Mouse (Mus musculus) ovary, postnatal 36 days (tissue): ENCODE measurements around the gene Rcbtb2.
A peak's percentile ranks its signal among the peaks of the same experiment; 100 is the strongest.
"Not testable (repeated sequence)": the region's sequence is repeated elsewhere in the genome, so short reads cannot be mapped to it uniquely, and the experiment has no call there.

Source experiments
- DNase-seq: peaks from one replicate; pipeline ENCODE4 v3.0.0; 2022; ENCODE audit warnings: low spot score, mixed read lengths

The Rcbtb2 gene

DNA sequence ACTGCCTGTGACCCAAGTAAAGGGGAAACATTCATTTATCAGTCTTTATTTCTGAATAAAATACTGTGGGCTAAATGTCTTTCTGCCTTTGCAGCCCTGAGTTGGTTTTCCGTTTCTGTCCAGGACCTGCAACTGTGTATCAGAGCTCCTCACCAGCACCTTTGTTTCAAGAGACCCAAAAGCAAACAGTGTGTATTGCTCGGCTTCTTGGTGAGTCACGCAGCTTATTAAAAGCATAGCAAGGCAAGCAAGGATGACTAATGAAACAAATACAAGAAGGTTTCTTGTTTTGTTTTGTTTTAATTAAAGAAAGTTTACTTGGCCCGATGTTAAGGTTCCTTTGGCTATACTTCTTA is at the start of gene Rcbtb2:
TSS of gene Rcbtb2 (plus strand) at position 115 of the 356 bp plus-strand sequence.
- no peak for DNase-seq

- DNase-seq: no peak
Measured at GRCm38 (mm10) chr14:73083563-73083962, 39.3 kb upstream of the Rcbtb2 start.

DNA sequence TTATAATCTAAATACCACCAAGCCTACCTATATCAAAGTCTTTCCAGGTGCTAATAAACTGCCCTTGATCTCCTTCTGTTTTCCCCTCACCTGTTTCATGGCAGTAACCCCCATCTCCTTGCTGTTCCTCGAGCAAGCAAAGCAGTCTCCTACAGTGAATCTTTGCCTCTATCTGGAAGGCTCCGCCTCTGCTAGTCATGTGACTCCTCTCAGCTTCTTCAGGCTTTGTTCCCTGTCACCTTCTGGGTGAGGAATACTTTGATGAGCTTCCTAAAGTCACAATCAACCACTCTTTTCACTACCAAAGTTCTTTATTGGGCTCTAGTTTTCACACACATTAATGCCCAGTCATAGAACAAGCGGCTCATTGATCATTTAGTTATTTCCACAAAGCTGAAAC is 36.4 kb upstream of the Rcbtb2 start:
- no peak for DNase-seq

- no peak for DNase-seq
Measured at GRCm38 (mm10) chr14:73087247-73087646, 35.6 kb upstream of the Rcbtb2 start.

DNA sequence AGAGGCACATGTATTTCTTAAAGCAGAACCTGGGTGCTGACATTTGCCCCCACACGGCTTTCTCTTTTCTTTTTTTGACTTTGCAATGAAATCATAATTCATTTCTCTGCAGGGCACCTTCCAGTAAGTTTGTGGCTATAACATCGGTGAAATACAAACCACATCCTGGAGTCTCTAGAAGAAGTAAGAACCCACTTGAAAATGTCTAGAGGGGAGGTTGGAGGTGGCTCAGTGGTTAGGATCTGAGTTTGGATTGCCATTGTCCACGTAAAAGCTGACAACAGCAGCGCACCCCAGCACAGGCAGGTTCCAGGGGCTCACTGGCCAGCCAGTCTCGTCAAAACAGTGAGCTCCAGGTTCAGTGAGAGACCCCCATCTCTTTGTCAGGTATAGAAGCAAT is 35.1 kb upstream of the Rcbtb2 start:
- no peak for DNase-seq

GRCm38 (mm10) chr14:73088224-73088623 is 34.6 kb upstream of the Rcbtb2 start:
- DNase-seq: no peak

- no peak for DNase-seq
Measured at GRCm38 (mm10) chr14:73092871-73093270, 30.0 kb upstream of the Rcbtb2 start.

DNA sequence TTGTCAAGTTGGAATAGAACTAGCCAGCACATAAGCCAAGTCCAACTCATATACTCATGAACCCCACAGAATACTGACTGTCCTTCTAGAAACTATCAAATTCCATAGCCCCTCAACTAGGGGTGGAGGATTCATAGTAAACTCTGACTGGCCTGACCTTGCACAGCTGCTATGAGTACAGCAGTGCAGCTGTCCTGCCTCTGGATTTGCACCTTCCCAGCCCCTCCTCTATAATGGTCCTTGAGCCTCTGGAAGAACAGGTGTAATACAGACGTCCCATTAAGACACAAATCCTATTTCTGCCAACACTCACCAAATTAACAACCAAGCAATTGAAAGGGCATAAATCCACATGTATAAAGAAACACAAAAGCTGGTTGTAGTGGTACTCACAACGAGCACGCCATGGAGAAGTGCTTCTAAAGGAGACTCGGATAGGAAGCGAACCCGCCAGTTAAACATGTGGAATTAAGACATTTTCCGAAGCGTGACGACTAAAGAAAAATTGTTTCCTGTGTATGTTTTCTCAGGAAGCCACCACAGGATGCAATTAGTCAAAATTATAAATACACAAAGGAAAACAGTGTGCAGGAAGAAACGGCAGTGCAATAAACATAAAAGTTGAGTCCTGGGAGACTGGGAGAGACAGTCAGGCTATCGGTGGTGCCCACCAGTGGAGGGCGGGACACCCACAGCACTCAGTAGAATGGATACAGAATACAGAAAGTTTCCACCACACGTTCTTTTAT is 27.9 kb upstream of the Rcbtb2 start:
- DNase-seq: no peak

- peak; percentile 39 for DNase-seq
Measured at GRCm38 (mm10) chr14:73098677-73099387, 24.0 kb upstream of the Rcbtb2 start.

DNA sequence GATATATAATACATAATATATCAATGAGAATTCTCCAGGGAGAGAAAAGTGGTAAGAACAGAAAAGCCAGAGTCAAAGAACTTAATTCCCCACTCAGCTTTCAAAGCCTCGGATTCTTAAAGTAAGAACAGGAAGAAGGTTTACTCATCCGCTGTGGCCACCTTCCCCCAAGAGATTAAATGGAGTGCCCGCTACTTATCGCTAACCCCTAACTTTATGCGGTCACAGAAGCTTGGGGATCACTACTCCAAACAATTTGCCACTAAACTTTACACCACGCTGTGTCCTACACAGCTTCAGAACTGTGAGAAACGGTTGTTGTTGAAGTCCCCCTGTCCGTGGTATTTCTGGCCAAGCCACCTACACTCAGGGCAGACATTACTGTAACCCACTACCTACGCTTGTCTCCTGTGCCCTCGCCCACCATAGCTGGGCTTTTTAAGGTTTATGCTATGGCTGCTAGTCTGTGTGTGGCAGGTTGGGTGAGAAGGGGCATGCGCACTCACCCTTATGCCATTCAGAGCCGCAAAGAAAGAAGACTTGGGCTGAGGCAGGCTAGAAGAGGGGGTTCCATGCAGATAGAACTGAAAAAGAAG is 20.5 kb upstream of the Rcbtb2 start:
- no peak for DNase-seq

DNA sequence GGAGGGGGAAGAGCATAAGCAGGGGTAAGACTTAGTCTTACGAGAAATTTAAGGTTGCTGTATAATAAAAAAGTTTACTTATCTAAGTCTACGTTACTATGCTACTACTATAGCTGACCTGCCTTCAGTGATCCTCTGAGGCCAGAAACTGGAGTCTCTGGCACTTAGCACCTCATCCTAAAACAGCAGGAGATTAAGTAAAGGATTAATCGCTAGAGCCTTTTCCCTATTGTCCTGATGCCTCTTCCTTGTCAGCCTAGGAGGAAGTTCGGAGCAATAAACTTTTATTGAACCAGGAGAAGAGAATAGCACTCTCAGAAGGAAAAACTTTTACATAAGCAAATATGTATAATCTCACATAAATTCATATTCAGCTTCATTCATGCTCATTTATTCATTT is 19.9 kb upstream of the Rcbtb2 start:
- not testable (repeated sequence) for DNase-seq

- DNase-seq: no peak
Measured at GRCm38 (mm10) chr14:73104913-73105312, 17.9 kb upstream of the Rcbtb2 start.

- no peak for DNase-seq
Measured at GRCm38 (mm10) chr14:73105407-73106185, 17.2 kb upstream of the Rcbtb2 start.

- no peak for DNase-seq
Measured at GRCm38 (mm10) chr14:73106234-73106711, 16.6 kb upstream of the Rcbtb2 start.

- no peak for DNase-seq
Measured at GRCm38 (mm10) chr14:73106957-73107356, 15.9 kb upstream of the Rcbtb2 start.

GRCm38 (mm10) chr14:73107371-73107770 is 15.5 kb upstream of the Rcbtb2 start:
- no peak for DNase-seq

DNA sequence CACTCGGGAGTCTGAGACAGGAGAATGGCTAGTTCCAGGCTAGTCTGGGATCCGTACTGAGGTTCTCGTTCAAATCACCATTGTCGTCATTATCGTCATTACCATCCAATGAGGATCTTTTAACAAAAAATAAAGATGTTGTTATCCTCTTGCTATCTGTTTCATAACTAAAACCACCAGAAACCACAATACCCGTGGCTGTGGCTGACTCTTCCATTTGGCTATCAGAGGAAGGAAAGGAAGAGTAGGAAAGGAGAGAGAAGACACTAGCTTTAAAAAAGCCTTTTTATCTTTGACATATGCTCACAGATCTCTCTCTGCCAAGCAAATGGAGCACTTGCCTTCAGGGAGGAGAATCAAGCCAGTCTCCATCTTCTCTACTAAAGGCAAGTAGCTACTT is 14.9 kb upstream of the Rcbtb2 start:
- DNase-seq: no peak

- no peak for DNase-seq
Measured at GRCm38 (mm10) chr14:73110682-73111081, 12.2 kb upstream of the Rcbtb2 start.

- no peak for DNase-seq
Measured at GRCm38 (mm10) chr14:73111091-73111490, 11.7 kb upstream of the Rcbtb2 start.

- no peak for DNase-seq
Measured at GRCm38 (mm10) chr14:73112186-73112840, 10.5 kb upstream of the Rcbtb2 start.

- not testable (repeated sequence) for DNase-seq
Measured at GRCm38 (mm10) chr14:73114952-73115351, 7.9 kb upstream of the Rcbtb2 start.

DNA sequence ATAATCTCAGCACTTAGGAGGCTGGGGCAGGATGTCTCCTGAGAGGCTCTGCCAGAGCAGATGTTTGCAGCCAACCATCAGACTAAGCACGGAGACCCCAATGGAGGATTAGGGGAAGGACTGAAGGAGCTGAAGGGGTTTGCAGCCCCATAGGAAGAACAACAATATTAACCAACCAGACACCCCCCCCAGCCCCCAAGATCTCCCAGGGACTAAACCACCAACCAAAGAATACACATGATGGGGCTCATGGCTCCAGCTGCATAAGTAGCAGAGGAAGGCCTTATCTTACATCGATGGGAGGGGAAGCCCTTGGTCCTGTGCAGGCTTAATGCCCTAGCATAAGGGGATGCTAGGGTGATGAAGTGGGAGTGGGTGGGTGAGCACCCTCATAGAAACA is 6.5 kb upstream of the Rcbtb2 start:
- DNase-seq: no peak
